Mouse (Mus musculus) G1E (cell line): Measurements from ENCODE around the gene Podxl.

Experiments used
- CTCF ChIP-seq: IDR thresholded peaks from 2 replicates; pipeline ENCODE4 v1.5.1; 2012; ENCODE audit warnings: low read depth, low read length, inconsistent platforms, mixed read lengths
- GATA1 ChIP-seq: IDR thresholded peaks from 2 replicates; pipeline ENCODE4 v1.6.1; 2012; ENCODE audit warnings: borderline replicate concordance, low read length, inconsistent platforms, mixed read lengths
- TAL1 ChIP-seq: conservative IDR thresholded peaks from 2 replicates; pipeline ENCODE4 v1.6.1; 2012; ENCODE audit warnings: low read depth, low read length, inconsistent platforms, mixed read lengths

DNA sequence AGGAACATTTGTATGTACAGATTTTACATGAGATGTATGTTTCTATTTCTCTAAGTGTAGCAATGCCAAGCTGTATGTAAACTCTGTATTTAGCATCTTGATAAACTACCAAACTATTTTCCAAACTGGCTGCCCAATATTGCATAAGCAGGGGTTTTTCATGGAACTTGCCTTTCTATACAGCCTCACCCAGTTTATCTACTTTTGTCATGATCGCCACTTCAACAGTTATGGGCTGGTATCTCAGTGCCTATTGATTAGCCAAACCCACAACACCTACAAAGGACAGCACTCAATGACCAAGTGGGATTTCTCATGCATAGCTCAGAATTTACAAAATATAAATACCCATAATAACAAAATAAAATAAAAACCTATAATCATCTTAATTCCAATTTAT lies 25.7 kb downstream of the Podxl start:
- no peak for TF ChIP-seq CTCF
- no peak for TF ChIP-seq TAL1
- TF ChIP-seq GATA1: no peak
